Mouse (Mus musculus): ENCODE results near the gene Tlk1. TPM values are rescaled to one million over a fixed set of nuclear protein-coding genes. Genes with fewer than 3 reads are reported as not detected.

Tlk1 gene
- total and polyA plus RNA-seq, 3 experiments: 13.1 to 37.6 (median 17.4) TPM

GRCm38 (mm10) chr2:70663764-70664163 is 161.8 kb downstream of the Tlk1 start:
- Histone ChIP-seq H3K9ac (ENCODE audit: insufficient read depth, low read depth) (peak overlapping the region; percentile 88; the same call in 1 of the 2 replicates), H3K27me3 (replicated peaks) (no peaks in the 10 kb centered on the region), H3K4me3 (replicated peaks in 1 of 3; ENCODE audit: low read depth in 2 of 3, low read length in 2 of 3, poor library complexity in 1 of 3) (peak overlapping the region in 1 of 3 experiments; percentile 11), H3K4me1 (ENCODE audit: control insufficient read depth in 1 of 2, insufficient read depth in 2 of 2) (peaks cover 13 to 65% of the 10 kb centered on the region in 2 experiments; a peak in 3 of 4 replicates), H3K27ac (ENCODE audit: insufficient read depth, low read depth) (no peak overlapping the region), H3K9me3 (replicated peaks; ENCODE audit: low read length) (no peaks in the 10 kb centered on the region), H3K36me3 (replicated peaks in 1 of 2; ENCODE audit: control insufficient read depth in 1 of 2, insufficient read depth in 1 of 2, low read length in 1 of 2) (peaks cover 3 to 26% of the 10 kb centered on the region in 2 experiments), H3K79me2 (replicated peaks; ENCODE audit: control insufficient read depth, extremely low read depth, insufficient read depth, poor library complexity, severe bottlenecking) (peaks cover 64% of the 10 kb centered on the region), H3K4me2 (ENCODE audit: insufficient read depth, low read depth, poor library complexity, severe bottlenecking) (peak overlapping the region; percentile 100)
- peak; percentile 60 for DNase-seq (ENCODE audit: extremely low read depth)
- TF ChIP-seq JUND (conservative IDR thresholded peaks at IDR 0.05; ENCODE audit: low read depth, low read length): no peak
- TF ChIP-seq CHD2 (IDR thresholded peaks at IDR 0.05; ENCODE audit: low read length): no peak
- no peak for TF ChIP-seq KAT2A (IDR thresholded peaks at IDR 0.05; ENCODE audit: insufficient replicate concordance, low read length)
- TF ChIP-seq CTCF (conservative IDR thresholded peaks at IDR 0.05 in 1 of 2, IDR thresholded peaks at IDR 0.05 in 1 of 2; ENCODE audit: low read depth in 2 of 2, low read length in 2 of 2): peak in 1 of 2 experiments; percentile 70; a peak in 2 of 4 replicates
- peak; percentile 39; the same call in 1 of the 2 replicates for TF ChIP-seq SMC3 (IDR thresholded peaks at IDR 0.05; ENCODE audit: low read depth, low read length)
- TF ChIP-seq ETS1 (conservative IDR thresholded peaks at IDR 0.05; ENCODE audit: low read depth, low read length): no peak
- TF ChIP-seq RAD21 (IDR thresholded peaks at IDR 0.05; ENCODE audit: low read depth, low read length): peak; percentile 50
- no peak for TF ChIP-seq UBTF (IDR thresholded peaks at IDR 0.05; ENCODE audit: low read depth, low read length)
- dilution Hi-C loops (cut with MboI; ENCODE audit: extremely low pct_ligation_motif_present, extremely low pct_unique_long_range_greater_than_20kb, low sequenced_read_pairs) (no loop called here), in situ Hi-C loops (cut with MboI; ENCODE audit: low pct_ligation_motif_present, low pct_unique_long_range_greater_than_20kb, low sequenced_read_pairs) (no loop called here)

Other genes starting within 250 kb of the Tlk1 start
- gene Gorasp2, start 164.2 kb downstream of the Tlk1 start, total RNA-seq (2012; rRNA removed): 65.4 and 74.9 TPM in 2 replicates
- 72.0 and 77.4 TPM in 2 replicates for gene Gorasp2, start 164.2 kb downstream of the Tlk1 start, total RNA-seq (2014; rRNA removed)
- gene Gorasp2, start 164.2 kb downstream of the Tlk1 start, polyA plus RNA-seq (2012; ENCODE audit: insufficient read length, low read depth): 115 and 145 TPM in 2 replicates
- gene Gm26558, start 163.6 kb downstream of the Tlk1 start, total RNA-seq (2012; rRNA removed): 0.63 and 0.64 TPM in 2 replicates
- not detected in 2 replicates for gene Gm26558, start 163.6 kb downstream of the Tlk1 start, total RNA-seq (2014; rRNA removed)
- 0.33 TPM in 1 of 2 replicates, not detected in the other for gene Gm26558, start 163.6 kb downstream of the Tlk1 start, polyA plus RNA-seq (2012; ENCODE audit: insufficient read length, low read depth)
- 13.6 and 15.6 TPM in 2 replicates for gene Dcaf17, start 229.6 kb upstream of the Tlk1 start, total RNA-seq (2012; rRNA removed)
- gene Dcaf17, start 229.6 kb upstream of the Tlk1 start, total RNA-seq (2014; rRNA removed): 28.1 and 29.3 TPM in 2 replicates
- 20.9 and 22.7 TPM in 2 replicates for gene Dcaf17, start 229.6 kb upstream of the Tlk1 start, polyA plus RNA-seq (2012; ENCODE audit: insufficient read length, low read depth)
- gene Mettl8, start 229.9 kb upstream of the Tlk1 start, total RNA-seq (2012; rRNA removed): 8.8 and 9.2 TPM in 2 replicates
- gene Mettl8, start 229.9 kb upstream of the Tlk1 start, total RNA-seq (2014; rRNA removed): 7.8 and 10.4 TPM in 2 replicates
- 6.9 and 7.5 TPM in 2 replicates for gene Mettl8, start 229.9 kb upstream of the Tlk1 start, polyA plus RNA-seq (2012; ENCODE audit: insufficient read length, low read depth)

Measured in CH12.LX (cell line).